Mouse (Mus musculus) CH12.LX (cell line): ENCODE measurements around the gene Pkp4. TPM values are rescaled to one million over a fixed set of nuclear protein-coding genes. Genes with fewer than 3 reads are reported as not detected.

ENCODE experiments used
- DNase-seq: peaks from one replicate; pipeline ENCODE4 v3.0.0-alpha.2; 2013; ENCODE audit errors: extremely low read depth
- H3K27ac ChIP-seq: 2 replicates; pipeline ENCODE4 v1.5.1; 2012; ENCODE audit warnings: low read depth, mild to moderate bottlenecking, control low read depth, moderate library complexity; ENCODE audit not compliant: insufficient read depth
- H3K27me3 ChIP-seq: replicated peaks from 2 replicates; pipeline ENCODE3; 2012; ENCODE audit warnings: inconsistent platforms
- H3K36me3 ChIP-seq, 2 experiments: replicated peaks in 1 of 2; 2 replicates each; pipeline versions ENCODE3 to v1.6.1; 2012; ENCODE audit warnings: inconsistent platforms in 1 of 2, low read length in 1 of 2, mild to moderate bottlenecking in 1 of 2, mixed read lengths in 1 of 2, moderate library complexity in 1 of 2; ENCODE audit not compliant: control insufficient read depth in 1 of 2, insufficient read depth in 1 of 2
- H3K4me1 ChIP-seq, 2 experiments: 2 replicates each; pipeline ENCODE4 v1.6.1; 2012; ENCODE audit warnings: inconsistent platforms in 1 of 2, moderate library complexity in 1 of 2; ENCODE audit not compliant: insufficient read depth in 2 of 2, control insufficient read depth in 1 of 2
- H3K4me2 ChIP-seq: 2 replicates; pipeline ENCODE4 v1.6.1; 2012; ENCODE audit warnings: low read depth, mild to moderate bottlenecking, control low read depth; ENCODE audit not compliant: poor library complexity, insufficient read depth, severe bottlenecking
- H3K4me3 ChIP-seq, 3 experiments: fragments of 150-350 bp in 1 of 3; sonication (generic) in 1 of 3; replicated peaks in 1 of 3; 2 replicates each; pipeline versions ENCODE3 to v1.5.1; 2011 to 2012; ENCODE audit warnings: low read depth in 2 of 3, low read length in 2 of 3, mild to moderate bottlenecking in 2 of 3, moderate library complexity in 2 of 3, control low read depth in 1 of 3, improper control_type of control experiment in 1 of 3, inconsistent platforms in 1 of 3, mixed read lengths in 1 of 3; ENCODE audit not compliant: poor library complexity in 1 of 3
- H3K79me2 ChIP-seq: replicated peaks from 2 replicates; pipeline ENCODE4 v1.6.1; 2012; ENCODE audit warnings: mild to moderate bottlenecking, moderate library complexity; ENCODE audit not compliant: control insufficient read depth, poor library complexity, insufficient read depth, severe bottlenecking; ENCODE audit errors: extremely low read depth
- H3K9ac ChIP-seq: 2 replicates; pipeline ENCODE4 v1.6.1; 2012; ENCODE audit warnings: low read depth, mild to moderate bottlenecking, control low read depth, moderate library complexity; ENCODE audit not compliant: insufficient read depth
- H3K9me3 ChIP-seq: replicated peaks from 2 replicates; pipeline ENCODE3; 2012; ENCODE audit warnings: low read length, inconsistent platforms, mixed read lengths
- E2F4 ChIP-seq: IDR thresholded peaks from 2 replicates; pipeline ENCODE4 v1.6.1; 2011; ENCODE audit warnings: low read depth, low read length, improper control_type of control experiment; ENCODE audit not compliant: insufficient replicate concordance
- ELF1 ChIP-seq: IDR thresholded peaks from 2 replicates; pipeline ENCODE4 v1.6.1; 2014; ENCODE audit warnings: low read depth, mild to moderate bottlenecking, inconsistent platforms, low read length, improper control_type of control experiment
- EP300 ChIP-seq: IDR thresholded peaks from 2 replicates; pipeline ENCODE4 v1.6.1; 2011; ENCODE audit warnings: low read length, improper control_type of control experiment
- ETS1 ChIP-seq: conservative IDR thresholded peaks from 2 replicates; pipeline ENCODE4 v1.6.1; 2012; ENCODE audit warnings: low read depth, mild to moderate bottlenecking, inconsistent platforms, low read length, improper control_type of control experiment, moderate library complexity
- IRF4 ChIP-seq: IDR thresholded peaks from 2 replicates; pipeline ENCODE4 v1.6.1; 2014; ENCODE audit warnings: low read depth, mild to moderate bottlenecking, inconsistent platforms, low read length, improper control_type of control experiment
- JUN ChIP-seq: IDR thresholded peaks from 2 replicates; pipeline ENCODE4 v1.6.1; 2011; ENCODE audit warnings: low read depth, mild to moderate bottlenecking, low read length, improper control_type of control experiment, moderate library complexity; ENCODE audit not compliant: insufficient read depth
- KAT2A ChIP-seq: IDR thresholded peaks from 2 replicates; pipeline ENCODE4 v1.6.1; 2012; ENCODE audit warnings: low read length, improper control_type of control experiment, inconsistent platforms; ENCODE audit not compliant: insufficient replicate concordance
- MEF2A ChIP-seq: IDR thresholded peaks from 2 replicates; pipeline ENCODE4 v1.6.1; 2014; ENCODE audit warnings: low read depth, mild to moderate bottlenecking, inconsistent platforms, low read length, improper control_type of control experiment, borderline replicate concordance
- MYC ChIP-seq: IDR thresholded peaks from 2 replicates; pipeline ENCODE4 v1.6.1; 2011; ENCODE audit warnings: low read depth, mild to moderate bottlenecking, improper control_type of control experiment, low read length
- NELFE ChIP-seq: IDR thresholded peaks from 2 replicates; pipeline ENCODE4 v1.6.1; 2011; ENCODE audit warnings: low read depth, low read length, improper control_type of control experiment
- NRF1 ChIP-seq: IDR thresholded peaks from 2 replicates; pipeline ENCODE4 v1.6.1; 2014; ENCODE audit warnings: low read depth, mild to moderate bottlenecking, inconsistent platforms, low read length, improper control_type of control experiment, moderate library complexity
- PAX5 ChIP-seq: IDR thresholded peaks from 2 replicates; pipeline ENCODE4 v1.6.1; 2012; ENCODE audit warnings: low read length, inconsistent platforms, mixed read lengths
- SMC3 ChIP-seq: IDR thresholded peaks from 2 replicates; pipeline ENCODE4 v1.6.1; 2011; ENCODE audit warnings: low read depth, low read length, improper control_type of control experiment
- UBTF ChIP-seq: IDR thresholded peaks from 2 replicates; pipeline ENCODE4 v1.6.1; 2012; ENCODE audit warnings: low read depth, mild to moderate bottlenecking, inconsistent platforms, low read length, improper control_type of control experiment, moderate library complexity
- USF1 ChIP-seq: IDR thresholded peaks from 2 replicates; pipeline ENCODE4 v1.6.1; 2014; ENCODE audit warnings: low read depth, mild to moderate bottlenecking, inconsistent platforms, low read length, improper control_type of control experiment
- USF2 ChIP-seq: conservative IDR thresholded peaks from 2 replicates; pipeline ENCODE4 v1.6.1; 2011; ENCODE audit warnings: low read depth, low read length, improper control_type of control experiment
- ZC3H11A ChIP-seq: IDR thresholded peaks from 2 replicates; pipeline ENCODE4 v1.6.1; 2012; ENCODE audit warnings: low read depth, mild to moderate bottlenecking, inconsistent platforms, low read length, improper control_type of control experiment
- dilution Hi-C: fragments of 300-500 bp; cut with MboI; formaldehyde crosslinking; loops from 2 replicates; pipeline ENCODE4 v1.14.3; 2020; ENCODE audit warnings: low sequenced_read_pairs; ENCODE audit not compliant: extremely low pct_unique_long_range_greater_than_20kb, extremely low pct_ligation_motif_present
- in situ Hi-C: fragments of 300-500 bp; cut with MboI; formaldehyde crosslinking; loops from 3 replicates; pipeline ENCODE4 v1.14.3; 2019; ENCODE audit warnings: low sequenced_read_pairs, low pct_ligation_motif_present, low pct_unique_long_range_greater_than_20kb, mixed read lengths
- polyA plus RNA-seq: library from polyadenylated mRNA; unstranded; fragments of >175 nt; gene quantifications from 2 replicates; pipeline ENCODE4 v1.2.1, GENCODE M21; 2012; ENCODE audit warnings: low read depth; ENCODE audit not compliant: insufficient read length
- total RNA-seq, 2 experiments: library from RNA; depleted of rRNA; stranded (reverse); fragments of 300-350 nt in 1 of 2; fragments of >200 nt in 1 of 2; gene quantifications; 2 replicates each; pipeline ENCODE4 v1.2.3; 2012 to 2014

The Pkp4 gene
- total and polyA plus RNA-seq, 3 experiments: not detected

DNA sequence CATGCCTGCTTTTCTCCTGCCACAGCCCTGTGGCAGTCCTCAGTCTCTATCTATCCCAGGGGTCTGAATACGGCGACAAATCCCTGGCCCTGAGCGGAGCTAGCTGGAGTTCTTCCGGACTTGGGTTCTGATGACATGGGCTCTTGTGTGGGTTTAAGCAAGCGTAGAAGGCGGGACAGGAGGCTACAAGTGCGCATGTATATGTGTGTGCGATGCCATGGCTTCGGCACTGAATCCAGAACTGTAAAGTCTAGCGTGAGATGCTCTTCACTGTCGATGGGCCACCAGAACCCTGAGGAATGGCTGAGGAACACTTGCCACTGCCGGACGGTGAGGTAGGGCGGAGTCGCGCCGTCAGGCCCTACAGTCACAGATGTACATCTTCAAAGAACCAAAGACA is 222.6 kb downstream of the Pkp4 start:
- in situ Hi-C loops (no loop called here), dilution Hi-C loops (no loop called here)
- Histone ChIP-seq H3K9ac (no peak overlapping the region), H3K4me3 (no peak overlapping the region), H3K79me2 (no peaks in the 10 kb centered on the region), H3K4me1 (no peaks in the 10 kb centered on the region), H3K36me3 (no peaks in the 10 kb centered on the region), H3K27me3 (no peaks in the 10 kb centered on the region), H3K4me2 (no peak overlapping the region), H3K27ac (no peak overlapping the region), H3K9me3 (peaks cover 64% of the 10 kb centered on the region)
- TF ChIP-seq MEF2A: no peak
- TF ChIP-seq UBTF: no peak
- no peak for TF ChIP-seq E2F4
- no peak for DNase-seq

GRCm38 (mm10) chr2:59383852-59384776 is 223.5 kb downstream of the Pkp4 start:
- Histone ChIP-seq H3K36me3 (no peaks in the 10 kb centered on the region), H3K79me2 (no peaks in the 10 kb centered on the region), H3K4me1 (no peaks in the 10 kb centered on the region), H3K9me3 (peaks cover 66% of the 10 kb centered on the region), H3K27ac (no peak overlapping the region), H3K4me3 (no peak overlapping the region), H3K9ac (no peak overlapping the region), H3K4me2 (no peak overlapping the region)
- in situ Hi-C loops: no loop called here
- DNase-seq: no peak
- dilution Hi-C loops: no loop called here
- TF ChIP-seq PAX5 (no peak), USF1 (no peak), ZC3H11A (no peak), USF2 (no peak), SMC3 (no peak), MEF2A (no peak), ELF1 (no peak), KAT2A (no peak), IRF4 (no peak), JUN (no peak), NRF1 (no peak), EP300 (no peak), E2F4 (no peak), MYC (no peak), ETS1 (no peak), NELFE (no peak)
- TF ChIP-seq, all 38 proteins: peak for 0
- no peaks in the 10 kb centered on the region for H3K27me3 ChIP-seq
